Mouse (Mus musculus): ENCODE measurements around the gene Xpo4. TPM values are rescaled to one million over a fixed set of nuclear protein-coding genes. Genes with fewer than 3 reads are reported as not detected.

Gene Xpo4
- total RNA-seq, 2 experiments from 2014 or later = 18.5 to 20.1 TPM

DNA sequence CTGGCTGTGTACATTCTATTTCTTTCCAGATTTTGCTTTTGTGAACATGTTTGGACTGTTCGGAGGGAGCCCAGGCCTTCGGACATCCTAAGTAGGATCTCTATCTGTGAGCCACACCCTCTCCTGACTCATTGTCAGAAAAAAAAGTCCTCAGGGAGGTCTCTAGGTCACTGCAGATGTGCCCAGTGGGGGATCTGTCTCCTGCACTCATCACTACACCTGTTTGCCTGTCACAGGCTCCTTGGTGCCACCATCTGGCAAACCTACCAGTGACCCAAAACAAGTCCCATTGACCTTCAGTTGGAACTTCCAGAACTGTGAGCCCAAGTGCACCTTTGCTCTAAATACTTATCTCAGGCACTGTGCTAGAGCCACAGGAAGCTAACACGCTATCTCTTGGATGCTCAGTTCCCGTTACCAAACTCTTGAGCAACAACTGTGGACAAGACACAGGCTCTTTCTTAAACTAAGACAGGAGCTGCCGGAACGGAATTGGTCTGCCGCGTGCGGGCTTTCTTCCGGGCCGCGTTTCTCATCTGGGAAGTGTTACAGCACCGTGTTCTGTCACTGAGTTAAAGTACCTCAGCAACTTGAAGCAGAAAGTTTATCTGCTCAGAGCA is 121.7 kb downstream of the Xpo4 start:
- intact Hi-C loops (cut with DNase I) = no loop called here
- DNase-seq = no peak

DNA sequence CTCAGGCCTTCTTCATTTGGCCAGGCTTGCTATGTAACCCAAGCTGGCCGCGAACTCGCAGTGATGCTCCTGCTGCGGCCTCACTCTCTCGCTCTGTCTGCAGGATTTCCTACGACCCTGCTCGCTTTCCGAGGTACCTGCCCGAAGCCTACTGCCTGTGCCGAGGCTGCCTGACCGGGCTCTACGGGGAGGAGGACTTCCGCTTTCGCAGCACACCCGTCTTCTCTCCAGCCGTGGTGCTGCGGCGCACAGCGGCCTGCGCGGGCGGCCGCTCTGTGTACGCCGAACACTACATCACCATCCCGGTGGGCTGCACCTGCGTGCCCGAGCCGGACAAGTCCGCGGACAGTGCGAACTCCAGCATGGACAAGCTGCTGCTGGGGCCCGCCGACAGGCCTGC is 123.0 kb downstream of the Xpo4 start:
- no peak for DNase-seq
- intact Hi-C loops (cut with DNase I) = no loop called here

DNA sequence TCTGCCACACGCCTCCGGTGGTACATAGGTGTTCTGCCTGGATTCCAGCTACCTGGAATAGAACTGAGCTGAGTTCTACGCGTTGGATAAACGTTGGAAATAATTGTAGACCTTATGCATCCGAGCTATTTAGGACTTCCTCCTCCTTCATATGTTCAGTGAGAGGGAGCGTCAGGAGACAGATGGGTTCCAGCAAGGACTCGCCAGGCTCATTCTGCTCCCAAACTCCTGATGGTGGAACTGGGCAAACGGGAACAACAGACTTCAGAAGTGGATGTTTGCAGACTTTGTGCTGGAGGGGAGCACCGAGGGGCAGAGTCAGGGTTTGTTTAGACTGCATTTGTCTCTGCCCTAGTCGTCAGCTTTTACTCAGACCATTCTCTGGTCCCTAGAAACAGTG is 124.5 kb downstream of the Xpo4 start:
- DNase-seq = no peak
- intact Hi-C loops (cut with DNase I) = no loop called here

DNA sequence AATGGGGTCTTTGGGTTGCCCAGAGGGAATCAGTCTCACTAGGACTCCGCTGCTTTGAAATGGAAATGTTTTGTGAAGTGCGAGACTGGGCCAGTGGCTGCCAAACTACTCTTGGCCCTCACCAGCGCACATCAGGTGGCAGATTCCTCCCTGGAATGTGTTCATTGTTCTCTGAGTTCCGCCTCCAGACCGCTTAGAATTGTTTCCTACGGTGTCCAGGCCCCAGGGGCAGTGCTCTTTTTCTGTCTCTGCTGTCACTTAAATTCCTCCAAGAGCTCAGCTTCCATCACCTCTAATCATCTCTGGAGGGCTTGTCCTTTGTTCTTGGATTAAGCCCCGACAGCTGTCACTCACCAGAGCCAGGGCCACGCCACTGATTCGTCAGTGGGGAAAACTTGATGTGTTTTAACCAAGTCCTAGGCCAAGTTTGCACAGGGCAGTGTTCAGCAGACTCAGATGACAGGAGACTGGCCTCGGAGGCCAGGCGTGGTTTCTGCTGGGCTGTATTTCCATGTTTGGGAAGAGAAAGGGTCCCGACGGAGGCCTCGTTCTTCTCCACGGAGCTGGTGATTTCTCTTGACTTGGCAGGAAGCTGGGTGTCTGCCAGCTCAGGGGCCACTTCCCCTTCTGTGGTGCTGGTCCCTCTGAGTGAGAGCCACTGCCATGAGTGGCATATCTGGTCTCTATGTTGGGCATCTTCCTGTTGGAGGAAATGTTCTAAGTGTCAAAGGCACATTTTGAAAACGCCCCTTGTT is 127.8 kb downstream of the Xpo4 start:
- peak; percentile 33 for DNase-seq
- intact Hi-C loops (cut with DNase I) = no loop called here

DNA sequence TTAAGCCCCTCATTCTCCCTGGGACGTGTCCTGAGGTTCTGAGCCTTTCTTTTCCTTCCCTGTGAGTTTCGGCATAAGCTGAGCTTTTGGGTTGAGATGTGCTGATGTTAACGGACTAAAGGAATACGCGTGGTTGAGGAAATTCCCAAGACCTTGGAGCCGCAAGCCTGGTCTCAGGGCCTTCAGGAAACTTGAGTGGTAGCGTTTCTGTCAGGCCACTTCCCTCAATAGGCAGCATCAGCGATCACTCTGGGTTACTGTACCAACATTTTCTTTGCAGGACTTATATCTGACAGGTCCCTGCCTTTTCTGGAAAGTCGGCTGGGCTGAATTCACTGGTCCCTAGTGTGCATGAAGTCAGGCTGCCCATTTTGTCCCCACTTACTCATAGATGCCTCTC is 128.4 kb downstream of the Xpo4 start:
- DNase-seq = no peak
- intact Hi-C loops (cut with DNase I) = no loop called here

DNA sequence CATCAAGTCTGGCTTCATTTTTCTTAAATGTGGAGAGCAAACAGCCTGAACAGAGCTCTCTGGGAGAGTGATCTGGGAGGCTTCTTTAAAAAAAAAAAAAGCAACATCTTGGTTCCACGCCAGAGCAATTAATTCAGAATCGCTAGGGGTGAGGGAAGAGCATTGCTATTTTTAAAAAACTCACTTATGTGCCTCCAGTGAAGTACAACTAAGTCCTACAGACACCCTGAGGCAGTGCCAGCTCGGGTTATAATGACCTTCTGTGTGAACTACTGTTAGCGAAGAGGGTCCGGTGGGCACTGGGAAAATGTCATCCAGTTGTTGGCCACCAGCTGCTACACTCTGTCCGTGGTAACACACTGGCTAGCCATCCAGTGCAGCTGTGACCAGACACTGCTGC is 129.6 kb downstream of the Xpo4 start:
- intact Hi-C loops (cut with DNase I) = no loop called here
- DNase-seq = no peak

DNA sequence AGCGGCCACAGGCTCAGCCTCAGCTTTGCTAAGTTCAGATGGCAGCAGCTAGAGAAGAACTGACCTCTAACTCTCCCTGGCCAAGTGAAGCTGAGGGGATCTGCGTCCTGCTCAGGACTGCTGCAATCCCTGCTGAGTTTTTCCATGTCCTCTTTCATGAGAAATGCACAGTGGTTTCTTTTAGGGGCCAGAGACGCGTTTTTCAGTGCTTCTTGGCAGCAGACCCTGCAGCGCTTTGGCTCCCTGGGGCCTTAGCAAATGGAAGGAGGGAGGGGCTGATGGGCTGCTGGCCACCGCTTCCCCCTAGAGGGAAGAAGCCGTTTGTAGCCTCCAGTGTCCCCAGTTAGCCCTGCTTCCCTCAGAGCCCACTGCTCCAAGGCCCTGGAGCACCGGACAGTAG is 130.3 kb downstream of the Xpo4 start:
- intact Hi-C loops (cut with DNase I) = no loop called here
- peak; percentile 60 for DNase-seq

DNA sequence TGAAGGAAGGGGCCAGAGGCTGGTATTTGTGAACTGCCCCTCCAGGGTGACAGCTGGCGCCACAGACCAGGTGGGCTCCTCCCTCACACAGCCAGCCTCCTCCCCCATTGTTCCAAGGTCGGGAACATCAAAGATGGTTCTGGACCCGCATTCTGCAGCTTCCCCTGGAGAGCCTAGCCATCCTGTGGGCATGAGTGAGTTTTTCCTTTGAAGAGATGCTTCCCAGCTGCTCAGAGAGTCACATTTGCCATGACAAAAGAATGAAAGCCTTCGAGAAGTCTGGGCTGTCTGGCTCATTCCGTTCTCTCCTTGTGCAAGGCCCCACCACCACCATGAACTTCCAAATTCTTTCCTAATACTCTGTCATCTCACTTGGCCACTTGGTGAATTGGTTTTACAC is 130.9 kb downstream of the Xpo4 start:
- intact Hi-C loops (cut with DNase I) = no loop called here
- no peak for DNase-seq

DNA sequence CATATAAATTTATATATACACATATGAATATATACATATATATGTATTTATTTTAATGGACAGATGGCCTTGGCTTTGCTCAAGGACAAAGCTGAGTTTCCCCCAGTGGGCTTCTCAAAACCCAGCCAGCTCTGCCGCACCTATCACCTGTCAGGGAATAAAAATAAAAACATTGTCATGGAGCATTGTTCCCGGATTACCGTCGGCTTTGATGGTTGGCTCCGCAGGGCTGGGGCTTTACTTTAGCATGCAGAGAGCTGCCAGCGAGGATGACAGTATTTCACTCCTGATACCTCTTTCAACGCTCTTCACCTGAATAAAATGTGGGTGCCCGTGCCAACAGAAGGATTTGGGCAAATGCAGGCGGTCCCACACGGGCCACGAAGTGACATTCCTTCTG is 131.4 kb downstream of the Xpo4 start:
- DNase-seq = no peak
- intact Hi-C loops (cut with DNase I) = no loop called here

DNA sequence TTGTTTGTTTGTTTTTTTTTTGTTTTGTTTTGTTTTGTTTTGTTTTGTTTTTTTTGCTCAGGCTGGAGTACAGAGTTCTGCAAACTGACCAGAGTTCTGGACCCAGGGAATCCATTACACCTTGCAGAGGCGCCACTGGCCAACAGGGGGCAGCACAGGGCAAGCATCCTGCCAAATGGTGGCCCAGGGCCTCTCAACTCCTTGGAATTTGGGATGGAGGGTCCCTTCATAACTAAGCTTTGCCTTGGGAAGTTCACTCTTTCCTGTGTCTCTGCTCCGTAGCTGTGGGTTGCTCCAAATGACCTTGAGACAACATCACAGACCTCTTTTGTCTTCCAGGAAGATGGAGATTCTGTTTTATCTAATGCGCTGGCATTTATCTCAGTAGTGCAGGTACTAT is 132.0 kb downstream of the Xpo4 start:
- intact Hi-C loops (cut with DNase I) = no loop called here
- DNase-seq = peak; percentile 52

DNA sequence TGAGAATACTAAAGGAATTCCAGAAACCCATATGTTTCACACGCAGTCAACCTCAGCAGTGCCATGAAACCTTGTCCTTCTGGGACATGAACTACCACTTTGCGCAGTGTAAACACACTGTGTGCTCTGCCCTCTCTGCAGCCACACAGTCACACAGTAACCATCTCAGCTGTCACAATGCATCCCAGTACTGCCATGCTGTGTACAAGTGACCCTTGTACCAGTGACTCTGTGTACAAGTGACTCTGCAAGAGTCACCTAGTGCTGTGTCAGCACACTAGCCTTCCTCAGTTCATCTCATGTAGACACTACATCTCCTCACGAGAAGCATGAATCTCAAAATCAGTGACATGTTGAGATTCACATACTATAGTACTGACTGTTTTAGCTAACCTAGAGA is 132.7 kb downstream of the Xpo4 start:
- no peak for DNase-seq
- intact Hi-C loops (cut with DNase I) = no loop called here

DNA sequence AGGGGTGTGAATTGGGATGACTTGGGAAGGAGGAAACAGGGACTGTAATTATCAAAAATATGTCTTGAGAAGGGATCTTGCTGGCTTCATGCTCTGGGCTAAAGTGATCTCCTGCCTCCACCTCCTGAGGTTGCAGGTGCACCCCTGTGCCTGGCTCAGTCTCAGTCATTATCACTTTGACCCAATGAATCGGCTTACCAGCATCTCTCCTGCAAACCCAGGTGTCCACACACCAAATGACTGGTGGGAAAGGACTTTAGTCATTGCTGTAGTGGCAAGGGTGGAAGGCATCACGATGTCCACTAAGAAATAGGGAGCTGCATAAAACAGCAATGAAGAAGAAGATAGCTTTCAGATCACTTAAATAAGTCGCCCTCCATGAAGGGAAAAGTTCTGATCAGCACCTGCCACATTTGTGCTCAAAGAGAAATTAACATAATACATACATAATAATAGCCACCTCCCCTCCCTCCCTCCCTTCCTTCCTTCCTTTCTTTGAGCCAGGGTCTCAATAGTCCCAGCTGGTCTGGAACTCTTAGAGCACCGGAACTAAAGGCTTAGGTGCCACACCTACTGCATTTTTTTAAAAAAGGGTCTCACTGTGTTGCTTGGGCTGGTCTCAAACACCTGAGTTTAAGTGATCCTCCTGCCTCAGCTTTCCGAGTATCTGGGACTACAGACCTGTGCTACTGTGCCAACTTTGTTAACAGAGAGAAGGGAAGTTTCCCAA is 135.3 kb downstream of the Xpo4 start:
- intact Hi-C loops (cut with DNase I) = no loop called here
- DNase-seq = no peak

DNA sequence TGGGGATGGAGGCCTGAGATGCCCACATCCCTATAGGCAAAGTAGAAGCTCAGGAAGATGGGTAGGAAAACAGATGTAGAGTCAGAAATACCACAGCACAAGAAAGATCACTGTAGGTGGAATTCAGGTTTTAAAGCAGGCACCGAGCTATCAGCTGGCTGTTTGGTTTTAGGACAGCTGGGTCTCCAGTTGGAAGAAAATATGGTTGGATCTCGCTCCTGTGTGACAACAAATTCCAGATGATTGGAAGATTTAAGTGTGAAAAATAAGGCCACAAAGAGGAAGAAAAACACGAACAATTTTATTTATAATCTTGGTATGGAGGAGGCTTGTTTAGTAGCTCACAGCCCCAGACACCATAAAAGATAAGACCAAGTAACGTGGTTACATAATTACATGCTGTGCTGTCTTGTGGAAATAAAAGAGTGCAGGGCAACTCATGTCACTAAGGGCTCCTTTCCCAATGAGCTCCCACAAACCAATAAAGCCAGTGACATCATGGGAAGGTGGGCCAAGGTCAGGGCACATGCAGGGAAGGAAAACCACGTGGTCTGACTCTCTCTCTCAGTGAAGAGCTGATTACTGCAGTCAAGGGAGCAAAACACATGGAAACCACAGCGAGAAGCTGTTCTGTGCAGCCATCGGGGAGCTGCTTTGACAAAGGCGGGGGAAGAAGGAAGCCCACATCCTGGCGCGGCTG is 136.0 kb downstream of the Xpo4 start:
- intact Hi-C loops (cut with DNase I) = no loop called here
- no peak for DNase-seq

DNA sequence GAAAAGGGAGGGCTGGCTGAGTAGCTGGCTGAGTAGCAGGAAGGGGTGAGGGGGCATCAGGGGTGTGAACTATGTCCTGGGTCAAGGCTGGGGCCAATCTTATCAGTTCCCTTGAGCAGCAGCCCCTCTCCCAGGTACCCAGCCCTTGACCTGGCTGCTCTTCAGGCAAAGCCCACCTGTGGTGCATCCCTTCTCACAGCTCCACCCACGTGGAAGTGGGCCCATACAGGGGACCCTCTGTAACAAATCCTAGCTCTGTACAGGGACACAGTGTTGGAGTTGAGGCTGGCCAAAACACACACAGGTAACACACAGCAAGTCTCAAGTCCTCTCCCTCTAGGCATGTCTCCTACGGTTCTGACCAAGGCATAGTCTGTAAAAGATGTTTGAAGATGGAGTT is 137.6 kb downstream of the Xpo4 start:
- no peak for DNase-seq
- intact Hi-C loops (cut with DNase I) = no loop called here

Other genes starting within 250 kb of the Xpo4 start
- gene Ift88, start 241.4 kb downstream of the Xpo4 start, total RNA-seq (2021) = 10 to 100 TPM; 17.0 to 19.4 TPM
- gene Il17d, start 140.7 kb downstream of the Xpo4 start, total RNA-seq (2021) = 10 to 100 TPM; 20.6 to 21.6 TPM
- gene Eef1akmt1, start 93.8 kb downstream of the Xpo4 start, total RNA-seq (2021) = 10 to 100 TPM; 29.4 to 29.6 TPM
- gene Gm49361, start 80.7 kb upstream of the Xpo4 start, total RNA-seq (2021) = 1 to 10 TPM in 1 of 2 experiments, not detected in 1; 1.0 TPM
- gene Lats2, start 93.0 kb upstream of the Xpo4 start, total RNA-seq (2021) = 10 to 100 TPM; 10.5 to 10.7 TPM
- 10 to 100 TPM; 42.5 to 48.3 TPM for gene Sap18, start 132.8 kb upstream of the Xpo4 start, total RNA-seq (2021)
- 1 to 10 TPM; 3.0 to 4.5 TPM for gene Ska3, start 160.8 kb upstream of the Xpo4 start, total RNA-seq (2021)
- gene Mrpl57, start 160.8 kb upstream of the Xpo4 start, total RNA-seq (2021) = 10 to 100 TPM; 79.2 to 80.6 TPM
- gene Zdhhc20, start 224.8 kb upstream of the Xpo4 start, total RNA-seq (2021) = 10 to 100 TPM; 29.5 to 31.6 TPM